17 mouse cellular contexts compared by ENCODE assay signal in the genomic region with DNA sequence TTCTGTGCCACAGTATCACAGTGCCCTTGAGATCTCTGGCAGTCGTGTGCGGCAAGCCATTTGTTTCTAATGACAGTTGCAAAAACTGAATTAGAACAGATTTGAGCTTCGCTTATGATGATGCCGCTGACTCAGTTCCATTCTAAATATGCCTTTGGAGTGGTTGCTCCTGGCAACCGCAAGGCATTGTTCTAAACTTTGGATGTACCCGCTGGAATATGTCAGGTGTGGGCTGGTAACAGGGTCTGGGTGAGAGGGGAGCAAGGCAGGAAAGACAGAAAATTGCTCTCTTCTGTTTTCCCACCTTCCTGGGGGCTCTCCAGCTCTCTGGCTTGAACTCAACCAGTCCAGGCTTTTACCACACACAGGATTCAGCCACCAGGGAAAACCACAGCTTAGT. TPM values are rescaled to one million over a fixed set of nuclear protein-coding genes. Genes with fewer than 3 reads are reported as not detected.
DNase-seq lines count a peak whose midpoint lies in the region; ATAC-seq and TF ChIP-seq lines count a peak whose summit lies in the region.
"Had no signal": no experiment of that assay in that cellular context is flagged by ENCODE, and none has a peak within 500 bp of the region (broad histone marks: within the 10 kb centered on the region; RNA-seq: fewer than 3 reads in every experiment).

No protein-coding gene starts in this region.

- no peaks in the 10 kb centered on the region for H3K27me3 ChIP-seq in hindbrain, postnatal 0 days (ENCODE audit: insufficient read depth, low read length)
- H3K27me3 ChIP-seq in hindbrain, embryonic 16.5 days (replicated peaks; ENCODE audit: control insufficient read depth, insufficient read depth, low read length), result no peaks in the 10 kb centered on the region
- H3K27me3 ChIP-seq in lung, postnatal 0 days (replicated peaks; ENCODE audit: insufficient read depth, low read length), result no peaks in the 10 kb centered on the region
- H3K27me3 ChIP-seq: heart, embryonic 12.5 days; intestine, embryonic 15.5 days; liver, embryonic 13.5 days; midbrain, embryonic 12.5 days had no signal

- no peak for TF ChIP-seq CTCF in hindbrain, postnatal 0 days (IDR thresholded peaks at IDR 0.05; ENCODE audit: low read depth)
- no peak for TF ChIP-seq CTCF in lung, postnatal 0 days (IDR thresholded peaks at IDR 0.05)

- no peaks in the 10 kb centered on the region for H3K9me3 ChIP-seq in hindbrain, postnatal 0 days (ENCODE audit: low read length)
- no peaks in the 10 kb centered on the region for H3K9me3 ChIP-seq in hindbrain, embryonic 16.5 days (ENCODE audit: control insufficient read depth, low read length)
- no peaks in the 10 kb centered on the region for H3K9me3 ChIP-seq in lung, postnatal 0 days (ENCODE audit: low read length)
- H3K9me3 ChIP-seq: heart, embryonic 12.5 days; intestine, embryonic 15.5 days; limb, embryonic 10.5 days; liver, embryonic 13.5 days; midbrain, embryonic 12.5 days had no signal

- no peak for TF ChIP-seq EP300 in lung, postnatal 0 days (IDR thresholded peaks at IDR 0.05)

- ATAC-seq in hindbrain, postnatal 0 days, result 0 out of 2 replicates have a peak, but pooled peaks have one; percentile 38
- ATAC-seq in hindbrain, embryonic 16.5 days, result no peak
- no peak for ATAC-seq in lung, postnatal 0 days
- ATAC-seq: intestine, embryonic 15.5 days had no signal

- H3K4me1 ChIP-seq in hindbrain, postnatal 0 days (ENCODE audit: insufficient read depth, low read length), result no peaks in the 10 kb centered on the region
- H3K4me1 ChIP-seq in hindbrain, embryonic 16.5 days (ENCODE audit: control insufficient read depth, insufficient read depth, low read depth, low read length), result no peaks in the 10 kb centered on the region
- no peaks in the 10 kb centered on the region for H3K4me1 ChIP-seq in lung, postnatal 0 days (ENCODE audit: insufficient read depth, low read depth, low read length)
- H3K4me1 ChIP-seq: heart, embryonic 12.5 days; intestine, embryonic 15.5 days; limb, embryonic 10.5 days; liver, embryonic 13.5 days; midbrain, embryonic 12.5 days had no signal

- H3K4me3 ChIP-seq in hindbrain, postnatal 0 days (ENCODE audit: low read length), result no peak overlapping the region
- no peak overlapping the region for H3K4me3 ChIP-seq in hindbrain, embryonic 16.5 days (ENCODE audit: low read length)
- H3K4me3 ChIP-seq in lung, postnatal 0 days (ENCODE audit: low read depth, low read length), result no peak overlapping the region
- H3K4me3 ChIP-seq: erythroblast, embryonic 14.5 days; heart, embryonic 12.5 days; intestine, embryonic 15.5 days; limb, embryonic 10.5 days; liver, embryonic 13.5 days; midbrain, embryonic 12.5 days had no signal

- no peak overlapping the region for H3K4me2 ChIP-seq in hindbrain, postnatal 0 days (ENCODE audit: low read depth, low read length)
- no peak overlapping the region for H3K4me2 ChIP-seq in hindbrain, embryonic 16.5 days (ENCODE audit: low read length)
- no peak overlapping the region for H3K4me2 ChIP-seq in lung, postnatal 0 days (replicated peaks; ENCODE audit: low read depth, low read length)
- H3K4me2 ChIP-seq: heart, embryonic 12.5 days; intestine, embryonic 15.5 days; liver, embryonic 13.5 days; midbrain, embryonic 12.5 days had no signal

- H3K36me3 ChIP-seq in hindbrain, postnatal 0 days (ENCODE audit: insufficient read depth, low read length), result no peaks in the 10 kb centered on the region
- H3K36me3 ChIP-seq in hindbrain, embryonic 16.5 days (ENCODE audit: control insufficient read depth, insufficient read depth, low read length), result no peaks in the 10 kb centered on the region
- H3K36me3 ChIP-seq in lung, postnatal 0 days (ENCODE audit: insufficient read depth, low read length), result no peaks in the 10 kb centered on the region
- H3K36me3 ChIP-seq: heart, embryonic 12.5 days; intestine, embryonic 15.5 days; limb, embryonic 10.5 days; liver, embryonic 13.5 days; midbrain, embryonic 12.5 days had no signal

- DNase-seq in hindbrain, postnatal 0 days (ENCODE audit: low spot score), result peak; percentile 9
- peak; percentile 57 to 70 for DNase-seq in frontal cortex, postnatal 36 days (ENCODE audit: low spot score in 2 of 2)
- peak; percentile 42 to 82 for DNase-seq in layer of hippocampus, postnatal 14 days (ENCODE audit: low spot score in 2 of 2)
- peak; percentile 65 to 79 for DNase-seq in right cerebral cortex, postnatal 10 days (ENCODE audit: low spot score in 2 of 2)
- no peak for DNase-seq in urinary bladder, postnatal 4 days (ENCODE audit: low spot score in 2 of 2)
- DNase-seq in lung, postnatal 0 days (ENCODE audit: low spot score), result no peak
- DNase-seq in urinary bladder, postnatal 36 days (ENCODE audit: low spot score in 2 of 2), result no peak
- DNase-seq: liver, embryonic 13.5 days; lung, postnatal 14 days; thymus, adult 18-20 months had no signal

- no peak overlapping the region for H3K9ac ChIP-seq in hindbrain, postnatal 0 days (replicated peaks; ENCODE audit: low read length)
- no peak overlapping the region for H3K9ac ChIP-seq in hindbrain, embryonic 16.5 days (ENCODE audit: low read depth, low read length)
- H3K9ac ChIP-seq in lung, postnatal 0 days (replicated peaks; ENCODE audit: low read depth), result no peak overlapping the region
- H3K9ac ChIP-seq: heart, embryonic 12.5 days; intestine, embryonic 15.5 days; liver, embryonic 13.5 days; midbrain, embryonic 12.5 days had no signal

- H3K27ac ChIP-seq in hindbrain, postnatal 0 days, result no peak overlapping the region
- no peak overlapping the region for H3K27ac ChIP-seq in hindbrain, embryonic 16.5 days (ENCODE audit: low read depth, low read length)
- no peak overlapping the region for H3K27ac ChIP-seq in lung, postnatal 0 days (ENCODE audit: low read length)
- H3K27ac ChIP-seq: intestine, embryonic 15.5 days; kidney, postnatal 0 days; limb, embryonic 10.5 days; liver, embryonic 13.5 days; midbrain, embryonic 12.5 days had no signal

- WGBS in hindbrain, postnatal 0 days, result 48% methylated on average over 6 of the region's 6 CpGs
- 67% methylated on average over 6 of the region's 6 CpGs for WGBS in hindbrain, embryonic 16.5 days
- 73% methylated on average over 6 of the region's 6 CpGs for WGBS in lung, postnatal 0 days

RNA-seq across cellular contexts. Expression of gene Sag, which starts 9.7 kb away (rescaled TPM):
- 0.11 and 1.4 TPM in 2 replicates for total RNA-seq in hindbrain, postnatal 0 days (2014; rRNA removed)
- 1.3 and 1.4 TPM in 2 replicates for polyA plus RNA-seq in hindbrain, postnatal 0 days (2015; fragmentation: Nextera tagmentation; extraction: Ambion mirVana)
- 1.7 TPM in 2 replicates for polyA plus RNA-seq in hindbrain, embryonic 16.5 days (2015; fragmentation: Nextera tagmentation; extraction: Ambion mirVana)
- total RNA-seq in layer of hippocampus, postnatal 14 days (2021), result 1 to 10 TPM; 1.9 to 2.6 TPM
- 0.38 and 0.49 TPM in 2 replicates for polyA plus RNA-seq in lung, postnatal 0 days (2015; fragmentation: Nextera tagmentation; extraction: Ambion mirVana)
- polyA plus RNA-seq: erythroblast, embryonic 14.5 days had no signal

RNA-seq across cellular contexts. Expression of gene Dgkd, which starts 39.9 kb away (rescaled TPM):
- total RNA-seq in hindbrain, postnatal 0 days (2014; rRNA removed), result 71.0 and 78.0 TPM in 2 replicates
- 33.5 and 36.1 TPM in 2 replicates for polyA plus RNA-seq in hindbrain, postnatal 0 days (2015; fragmentation: Nextera tagmentation; extraction: Ambion mirVana)
- polyA plus RNA-seq in hindbrain, embryonic 16.5 days (2015; fragmentation: Nextera tagmentation; extraction: Ambion mirVana), result 40.4 and 42.8 TPM in 2 replicates
- 100 to 1,000 TPM; 124 to 137 TPM for total RNA-seq in layer of hippocampus, postnatal 14 days (2021)
- 24.3 and 25.5 TPM in 2 replicates for polyA plus RNA-seq in lung, postnatal 0 days (2015; fragmentation: Nextera tagmentation; extraction: Ambion mirVana)

RNA-seq across cellular contexts. Expression of gene Atg16l1, which starts 57.5 kb away (rescaled TPM):
- total RNA-seq in hindbrain, postnatal 0 days (2014; rRNA removed), result 64.2 and 72.9 TPM in 2 replicates
- 54.2 and 58.5 TPM in 2 replicates for polyA plus RNA-seq in hindbrain, postnatal 0 days (2015; fragmentation: Nextera tagmentation; extraction: Ambion mirVana)
- polyA plus RNA-seq in hindbrain, embryonic 16.5 days (2015; fragmentation: Nextera tagmentation; extraction: Ambion mirVana), result 71.6 and 74.2 TPM in 2 replicates
- total RNA-seq in layer of hippocampus, postnatal 14 days (2021), result 10 to 100 TPM; 53.9 to 61.1 TPM
- polyA plus RNA-seq in lung, postnatal 0 days (2015; fragmentation: Nextera tagmentation; extraction: Ambion mirVana), result 21.5 and 21.7 TPM in 2 replicates

Comparison
In these comparisons a context has a peak if more than half of its experiments do, and no peak if none do; other contexts are left out.
1. DNase-seq: peak in hindbrain, postnatal 0 days (single experiment), frontal cortex, postnatal 36 days (2 of 2), layer of hippocampus, postnatal 14 days (2 of 2) and right cerebral cortex, postnatal 10 days (2 of 2); none in urinary bladder, postnatal 4 days (0 of 2), lung, postnatal 0 days (single experiment) and urinary bladder, postnatal 36 days (0 of 2).